Mouse (Mus musculus) ES-Bruce4 (cell line): ENCODE results near the gene Uba52. TPM values are rescaled to one million over a fixed set of nuclear protein-coding genes. Genes with fewer than 3 reads are reported as not detected.

ENCODE experiments used
- H3K27ac ChIP-seq: 2 replicates; pipeline ENCODE4 v1.5.1; 2012; ENCODE audit warnings: low read length, inconsistent platforms; ENCODE audit not compliant: insufficient read depth
- H3K27me3 ChIP-seq: 2 replicates; pipeline ENCODE4 v1.6.1; 2012; ENCODE audit warnings: mild to moderate bottlenecking, low read length, inconsistent platforms; ENCODE audit not compliant: control insufficient read depth, poor library complexity, insufficient read depth, severe bottlenecking
- H3K36me3 ChIP-seq: 2 replicates; pipeline ENCODE4 v1.6.1; 2012; ENCODE audit warnings: inconsistent platforms, mild to moderate bottlenecking, low read length, moderate library complexity; ENCODE audit not compliant: control insufficient read depth, poor library complexity, insufficient read depth, severe bottlenecking
- H3K4me1 ChIP-seq: one replicate; pipeline ENCODE4 v1.8.1; 2011; ENCODE audit warnings: low read length; ENCODE audit not compliant: control insufficient read depth, insufficient read depth
- H3K4me3 ChIP-seq: 2 replicates; pipeline ENCODE4 v1.5.1; 2011; ENCODE audit warnings: low read depth, mild to moderate bottlenecking, low read length
- H3K9ac ChIP-seq: 2 replicates; pipeline ENCODE4 v1.6.1; 2012; ENCODE audit warnings: low read depth, mild to moderate bottlenecking, inconsistent platforms; ENCODE audit not compliant: poor library complexity, severe bottlenecking
- H3K9me3 ChIP-seq: replicated peaks from 2 replicates; pipeline ENCODE4 v1.6.1; 2012; ENCODE audit warnings: mild to moderate bottlenecking, low read length, inconsistent platforms; ENCODE audit not compliant: control insufficient read depth, poor library complexity, insufficient read depth, severe bottlenecking
- CTCF ChIP-seq: IDR thresholded peaks from one replicate; pipeline ENCODE4 v1.8.1; 2011; ENCODE audit warnings: low read depth, low read length
- EP300 ChIP-seq: IDR thresholded peaks from 2 replicates; pipeline ENCODE4 v1.6.1; 2011; ENCODE audit warnings: low read depth, low read length; ENCODE audit not compliant: insufficient read depth
- POLR2A ChIP-seq: IDR thresholded peaks from one replicate; pipeline ENCODE4 v1.8.1; 2011; ENCODE audit warnings: low read length; ENCODE audit not compliant: insufficient read depth
- polyA plus RNA-seq: library from polyadenylated mRNA; stranded (reverse); fragments of >200 nt; gene quantifications from 2 replicates; pipeline ENCODE4 v1.2.4, GENCODE M21; 2011; ENCODE audit warnings: low read depth; ENCODE audit not compliant: missing spikeins, insufficient read depth, insufficient read length

The Uba52 gene
- polyA plus RNA-seq, 1 experiment = 1,157 TPM

GRCm38 (mm10) chr8:70466305-70466704 lies 44.3 kb downstream of the Uba52 start:
- no peaks in the 10 kb centered on the region for H3K9me3 ChIP-seq
- TF ChIP-seq POLR2A (no peak), EP300 (no peak), CTCF (no peak)
- H3K27me3 ChIP-seq = no peaks in the 10 kb centered on the region
- H3K4me1 ChIP-seq = no peaks in the 10 kb centered on the region
- no peak overlapping the region for H3K27ac ChIP-seq
- H3K9ac ChIP-seq = no peak overlapping the region
- no peaks in the 10 kb centered on the region for H3K36me3 ChIP-seq
- H3K4me3 ChIP-seq = no peak overlapping the region

GRCm38 (mm10) chr8:70465701-70466100 lies 44.9 kb downstream of the Uba52 start:
- no peaks in the 10 kb centered on the region for H3K27me3 ChIP-seq
- no peaks in the 10 kb centered on the region for H3K36me3 ChIP-seq
- H3K9me3 ChIP-seq = no peaks in the 10 kb centered on the region
- no peaks in the 10 kb centered on the region for H3K4me1 ChIP-seq
- no peak overlapping the region for H3K9ac ChIP-seq
- H3K27ac ChIP-seq = no peak overlapping the region
- no peak overlapping the region for H3K4me3 ChIP-seq
- TF ChIP-seq POLR2A = no peak
- no peak for TF ChIP-seq EP300
- TF ChIP-seq CTCF = no peak

- no peak for TF ChIP-seq EP300
- TF ChIP-seq CTCF = no peak
- no peak for TF ChIP-seq POLR2A
- Histone ChIP-seq H3K4me1 (no peaks in the 10 kb centered on the region), H3K9ac (no peak overlapping the region)
Measured at GRCm38 (mm10) chr8:70464162-70464561, 46.4 kb downstream of the Uba52 start.

GRCm38 (mm10) chr8:70463306-70463705 lies 47.3 kb downstream of the Uba52 start:
- Histone ChIP-seq H3K27ac (no peak overlapping the region), H3K9ac (no peak overlapping the region), H3K9me3 (no peaks in the 10 kb centered on the region), H3K4me3 (no peak overlapping the region), H3K27me3 (no peaks in the 10 kb centered on the region), H3K36me3 (no peaks in the 10 kb centered on the region), H3K4me1 (no peaks in the 10 kb centered on the region)
- no peak for TF ChIP-seq POLR2A
- no peak for TF ChIP-seq CTCF
- TF ChIP-seq EP300 = no peak

More at GRCm38 (mm10) chr8:70464162-70464561, 46.4 kb downstream of the Uba52 start:
- Histone ChIP-seq H3K27ac (no peak overlapping the region), H3K27me3 (no peaks in the 10 kb centered on the region), H3K9me3 (no peaks in the 10 kb centered on the region), H3K4me3 (no peak overlapping the region), H3K36me3 (no peaks in the 10 kb centered on the region)

- no peak for TF ChIP-seq EP300
- no peak for TF ChIP-seq POLR2A
- no peak for TF ChIP-seq CTCF
- no peaks in the 10 kb centered on the region for H3K4me1 ChIP-seq
- H3K4me3 ChIP-seq = no peak overlapping the region
- no peak overlapping the region for H3K27ac ChIP-seq
- no peaks in the 10 kb centered on the region for H3K27me3 ChIP-seq
- H3K36me3 ChIP-seq = no peaks in the 10 kb centered on the region
- H3K9me3 ChIP-seq = no peaks in the 10 kb centered on the region
- H3K9ac ChIP-seq = no peak overlapping the region
Measured at GRCm38 (mm10) chr8:70462516-70462813, 48.1 kb downstream of the Uba52 start.

GRCm38 (mm10) chr8:70461765-70462515 lies 48.7 kb downstream of the Uba52 start:
- Histone ChIP-seq H3K4me3 (no peak overlapping the region), H3K9ac (no peak overlapping the region), H3K36me3 (no peaks in the 10 kb centered on the region), H3K27me3 (no peaks in the 10 kb centered on the region), H3K9me3 (no peaks in the 10 kb centered on the region), H3K4me1 (no peaks in the 10 kb centered on the region), H3K27ac (no peak overlapping the region)
- no peak for TF ChIP-seq POLR2A
